Mouse (Mus musculus): ENCODE data around the gene Ripk1.
"Not testable (repeated sequence)": the region's sequence is repeated elsewhere in the genome, so short reads cannot be mapped to it uniquely, and the experiment has no call there.

GRCm38 (mm10) chr13:34075893-34076292, 73.7 kb downstream of the Ripk1 start:
- not testable (repeated sequence) for TF ChIP-seq CTCF (IDR thresholded peaks at IDR 0.05; ENCODE audit: borderline replicate concordance, extremely low read depth, insufficient read depth, insufficient read length); POLR2A (IDR thresholded peaks at IDR 0.05; ENCODE audit: borderline replicate concordance, extremely low read depth, insufficient read depth, insufficient read length, poor library complexity, severe bottlenecking)

All from brain, embryonic 14.5 days (tissue).